Mouse (Mus musculus): ENCODE measurements around the gene Lnpep.
"Not testable (repeated sequence)": the region's sequence is repeated elsewhere in the genome, so short reads cannot be mapped to it uniquely, and the experiment has no call there.

The Lnpep gene

DNA sequence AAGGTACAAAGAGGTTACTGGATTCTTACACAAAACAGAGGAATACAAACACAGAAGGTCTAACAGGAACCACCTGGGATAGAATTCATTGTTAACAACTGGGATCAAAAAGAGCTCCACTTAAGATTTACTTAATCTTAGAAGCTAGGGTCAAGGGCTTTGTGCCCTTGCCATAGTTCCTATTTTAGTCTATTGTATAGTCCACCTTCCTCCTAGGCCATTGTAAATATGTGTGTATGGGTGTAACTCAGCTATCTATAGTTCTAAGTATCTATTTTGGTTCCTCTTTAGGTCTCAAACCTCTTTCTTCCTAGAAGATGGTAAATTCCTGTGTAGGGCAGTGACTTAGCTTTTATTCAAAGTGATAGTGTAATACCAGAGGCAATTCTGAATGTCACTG, 128.6 kb downstream of the Lnpep start:
- not testable (repeated sequence) for DNase-seq (ENCODE audit: low read depth)

DNA sequence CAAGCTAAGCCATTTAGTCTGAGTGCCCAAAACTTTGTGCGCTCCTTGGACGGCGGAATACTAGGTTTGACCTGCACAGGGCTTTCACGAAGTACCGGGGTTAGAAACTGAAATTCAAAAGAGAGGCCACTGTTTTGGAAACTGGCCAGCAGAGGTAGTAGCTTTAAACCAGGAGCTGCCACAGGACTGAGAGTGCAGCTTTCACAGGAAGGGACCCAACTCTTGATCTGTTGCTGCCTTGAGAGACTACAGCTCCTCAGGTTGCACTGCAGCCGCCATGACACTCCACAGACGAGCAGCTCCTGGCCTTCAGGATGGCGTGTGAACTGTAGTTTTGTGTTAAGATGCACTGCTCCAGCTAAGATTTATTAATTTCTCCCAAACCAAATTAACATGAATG, 132.7 kb downstream of the Lnpep start:
- DNase-seq (ENCODE audit: low read depth) = no peak

DNA sequence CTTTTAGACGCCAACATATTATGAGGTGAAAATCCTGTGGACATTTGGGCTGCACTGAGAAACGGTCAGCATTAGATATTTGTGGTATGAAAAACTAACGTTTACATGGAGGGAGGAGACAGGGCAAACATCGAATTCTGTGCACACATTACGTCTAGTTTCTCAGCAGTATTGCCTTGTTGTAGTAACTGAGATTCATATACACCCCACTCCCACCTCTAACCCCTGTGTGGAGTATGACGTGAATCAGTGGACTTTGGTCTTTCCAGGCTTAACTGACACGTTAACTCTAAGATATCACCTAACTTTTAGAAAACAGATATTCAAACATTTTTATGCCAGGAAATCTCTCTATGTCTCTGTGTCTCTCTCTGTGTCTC, 133.2 kb downstream of the Lnpep start:
- no peak for DNase-seq (ENCODE audit: low read depth)

DNA sequence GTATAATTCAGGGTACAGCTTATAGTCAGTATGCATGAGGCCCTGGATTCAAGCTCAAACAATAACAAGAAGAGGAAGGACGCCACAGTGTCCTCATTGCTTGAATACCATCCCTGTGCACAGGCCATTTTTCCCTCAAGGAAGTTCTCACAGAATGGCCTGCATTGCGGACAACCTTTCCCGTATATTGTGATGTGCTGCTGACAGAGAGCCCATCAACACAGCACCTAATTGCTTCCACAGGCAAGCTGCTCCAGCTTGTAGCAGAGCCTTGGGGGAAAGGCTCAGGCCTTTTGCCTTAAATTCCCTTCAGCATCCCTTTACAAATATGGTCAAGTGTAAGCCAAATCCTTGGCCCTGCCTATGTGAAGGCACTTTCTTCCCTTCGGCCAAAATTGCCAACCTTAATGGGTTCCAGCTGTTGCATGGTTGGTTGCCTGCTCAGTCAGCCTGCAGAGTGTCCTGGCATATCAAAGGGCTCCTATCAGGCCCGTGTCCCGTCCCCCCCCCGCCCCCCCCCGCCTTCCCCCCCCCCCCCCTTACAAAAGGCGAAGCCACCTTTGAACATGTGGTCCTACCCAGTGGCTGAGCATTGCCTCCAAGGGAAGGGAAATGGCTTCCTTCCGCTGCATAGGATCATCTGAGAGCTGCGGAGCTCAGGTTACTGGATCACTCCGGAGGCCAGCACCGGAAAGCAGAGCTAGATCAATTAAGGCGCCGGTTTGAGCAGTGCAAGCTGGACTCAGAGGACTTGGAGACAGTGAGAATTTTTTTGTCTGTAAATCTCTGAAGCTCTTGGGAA, 133.8 kb downstream of the Lnpep start:
- no peak for DNase-seq (ENCODE audit: low read depth)

DNA sequence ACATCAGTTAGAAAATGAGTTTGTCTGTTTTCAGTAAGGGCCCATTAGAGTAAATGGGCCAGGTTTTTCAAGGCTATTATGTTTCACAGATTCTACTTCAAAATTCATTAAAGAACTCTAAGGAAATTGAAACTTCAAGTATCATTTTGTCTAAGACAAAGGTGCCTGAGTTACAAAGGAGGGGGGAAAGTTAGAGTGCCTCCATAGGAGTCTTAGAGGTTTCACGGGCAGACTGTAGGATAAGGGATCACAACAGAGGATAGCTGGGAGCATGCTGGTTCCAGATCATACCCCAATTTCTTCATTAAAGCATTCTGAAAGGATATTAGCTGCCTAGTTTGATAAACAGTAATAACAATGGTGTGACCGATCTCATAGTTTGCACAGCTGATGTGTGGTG, 139.1 kb downstream of the Lnpep start:
- no peak for DNase-seq (ENCODE audit: low read depth)
